Comparison of ENCODE assay signal across 16 mouse cellular contexts in the genomic region with DNA sequence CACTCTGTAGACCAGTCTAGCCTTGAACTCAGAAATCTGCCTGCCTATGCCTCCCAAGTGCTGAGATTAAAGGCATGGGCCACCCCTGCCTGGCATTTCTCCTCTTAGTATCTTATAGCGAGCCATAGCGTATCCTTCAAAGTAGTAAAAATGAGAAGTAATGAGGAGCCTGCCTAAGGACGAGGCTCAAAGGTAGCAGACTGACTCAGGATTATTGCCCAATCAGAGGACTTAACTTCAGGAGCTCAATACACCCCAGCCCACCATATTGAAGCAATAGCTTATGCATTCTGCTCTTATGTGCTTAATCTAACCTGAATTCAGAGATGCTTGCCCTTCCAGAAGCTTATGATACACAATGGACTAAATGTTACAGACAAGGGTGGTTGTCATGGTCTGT.
"Had no signal": no experiment of that assay in that cellular context is flagged by ENCODE, and none has a peak within 500 bp of the region (broad histone marks: within the 10 kb centered on the region; RNA-seq: fewer than 3 reads in every experiment).

No protein-coding gene starts in this region.

- H3K4me3 ChIP-seq: left cerebral cortex, adult 2 months; liver, embryonic 13.5 days; midbrain, embryonic 12.5 days had no signal

- H3K27ac ChIP-seq: kidney, postnatal 0 days; left cerebral cortex, adult 2 months; liver, embryonic 13.5 days; midbrain, embryonic 12.5 days; stomach, postnatal 0 days had no signal

- ATAC-seq: intestine, postnatal 0 days; midbrain, embryonic 16.5 days had no signal

- DNase-seq: kidney, adult 2 months; kidney, postnatal 25 days; layer of hippocampus, postnatal 36 days; liver, embryonic 13.5 days; lung, adult 2 months; lung, postnatal 14 days; right cerebral cortex, adult 18-20 months; right cerebral cortex, postnatal 14 days; right cerebral cortex, postnatal 4 days; thymus, postnatal 36 days had no signal

- H3K36me3 ChIP-seq: liver, embryonic 13.5 days; midbrain, embryonic 12.5 days had no signal
